Mouse (Mus musculus) heart, adult 9 months (tissue): Measurements from ENCODE around the gene Ceacam15.
A peak's percentile ranks its signal among the peaks of the same experiment; 100 is the strongest.

Source experiments
- DNase-seq, 2 experiments: peaks; one replicate each; pipeline ENCODE4 v3.0.0; 2022; ENCODE audit warnings: low spot score in 2 of 2

The Ceacam15 gene

DNA sequence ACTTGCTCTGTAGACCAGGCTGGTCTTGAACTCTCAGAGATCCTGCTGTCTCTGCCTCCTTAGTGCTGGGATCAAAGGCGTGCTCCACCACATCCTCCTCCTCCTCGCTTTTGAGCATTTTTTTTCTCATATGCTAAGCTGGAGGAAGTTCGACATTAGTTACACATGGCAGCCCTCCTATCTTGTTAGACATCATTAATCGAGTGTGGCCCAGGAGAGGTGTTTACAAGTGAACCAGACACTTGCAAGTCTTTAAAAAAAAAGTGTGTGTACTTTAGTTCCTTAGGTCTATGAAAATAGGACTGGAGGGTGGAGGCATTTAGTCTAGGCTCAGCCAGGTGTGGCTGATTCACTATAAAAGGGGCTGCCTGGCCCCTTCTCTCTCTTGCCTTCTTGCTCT is 44.5 kb downstream of the Ceacam15 start:
- no peak for DNase-seq

DNA sequence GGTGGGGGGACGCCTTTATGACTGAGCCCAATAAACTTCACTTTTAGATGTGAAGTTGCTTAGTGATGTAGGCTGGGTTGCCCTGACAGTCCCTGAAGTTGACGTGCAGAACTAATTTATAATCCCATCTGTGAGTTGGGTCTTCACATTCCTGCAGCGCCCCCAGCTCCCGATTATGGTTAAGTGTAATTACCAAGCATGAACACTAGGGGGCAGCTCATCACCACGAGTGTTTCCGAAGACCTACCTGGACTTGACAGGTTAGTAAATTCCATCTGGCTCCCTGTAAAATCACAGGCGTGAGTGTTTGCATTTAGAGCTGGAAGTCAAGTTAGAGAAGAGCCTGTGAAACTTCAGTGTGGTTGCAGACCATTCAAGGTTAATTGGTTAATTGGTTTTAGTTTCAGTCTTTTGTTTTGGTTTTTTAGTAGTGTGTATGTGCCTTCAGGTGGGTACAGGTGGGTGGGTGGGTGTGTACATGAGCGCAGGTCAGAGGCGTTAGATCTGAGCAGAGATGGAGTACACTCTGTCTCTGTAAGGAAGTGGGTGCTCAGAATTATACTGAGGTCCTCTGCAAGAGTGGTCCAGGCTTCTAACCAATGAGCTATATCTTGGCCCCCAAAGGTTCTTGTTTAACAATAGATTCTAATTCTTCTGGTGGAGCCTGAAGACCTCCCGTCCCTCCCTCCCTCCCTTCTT is 45.8 kb downstream of the Ceacam15 start:
- no peak for DNase-seq

DNA sequence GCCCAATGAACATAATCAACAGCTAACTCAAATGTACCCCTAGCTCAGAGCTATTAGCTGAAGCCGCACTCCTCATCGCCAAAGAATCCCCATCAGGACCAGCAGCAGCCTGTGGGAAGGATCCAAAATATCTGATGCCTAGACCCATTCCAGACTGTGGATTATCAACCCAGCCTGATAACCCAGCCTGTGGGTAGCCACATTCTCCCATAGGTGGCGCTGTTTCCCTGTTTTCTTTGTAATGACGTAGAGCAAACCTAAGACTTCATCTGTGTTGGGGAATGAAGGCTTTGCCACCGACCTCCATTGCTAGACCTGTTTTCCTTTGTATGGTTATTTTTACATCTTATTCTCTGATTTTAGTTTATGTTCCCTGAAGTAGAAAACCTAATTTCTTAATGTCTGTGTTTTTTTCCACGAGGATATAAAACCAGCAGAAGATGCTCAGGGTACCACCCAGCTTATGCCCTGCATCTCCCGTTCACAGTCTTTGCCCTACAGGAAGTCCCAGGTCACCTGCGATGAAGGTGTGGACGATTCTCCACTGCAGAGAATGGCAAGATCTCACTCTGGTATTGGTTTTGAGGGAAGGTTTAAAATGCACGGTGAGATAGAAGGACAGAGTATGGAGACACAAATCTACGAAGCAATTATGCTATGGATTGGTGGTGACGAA is 47.3 kb downstream of the Ceacam15 start:
- peak in 1 of 2 experiments; percentile 52 for DNase-seq

DNA sequence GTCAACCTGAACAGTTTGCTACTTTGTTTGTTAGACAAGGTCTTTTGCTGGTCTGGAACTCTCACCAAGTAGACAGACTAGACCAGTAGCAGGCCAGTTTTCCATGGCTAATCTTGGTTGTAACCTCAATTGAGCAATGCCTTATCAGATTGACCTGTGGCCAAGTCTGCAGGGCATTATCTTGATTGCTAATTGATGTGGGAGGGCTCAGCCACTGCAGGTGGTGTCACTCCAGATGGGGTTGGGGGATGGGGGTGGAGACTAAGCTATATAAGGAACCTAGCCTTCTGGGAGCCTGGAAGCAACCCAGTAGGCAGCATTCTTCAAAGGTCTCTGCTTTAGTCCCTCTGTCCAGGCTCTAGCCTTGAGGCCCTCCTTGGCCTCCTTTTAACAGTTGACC is 51.8 kb downstream of the Ceacam15 start:
- DNase-seq: no peak

DNA sequence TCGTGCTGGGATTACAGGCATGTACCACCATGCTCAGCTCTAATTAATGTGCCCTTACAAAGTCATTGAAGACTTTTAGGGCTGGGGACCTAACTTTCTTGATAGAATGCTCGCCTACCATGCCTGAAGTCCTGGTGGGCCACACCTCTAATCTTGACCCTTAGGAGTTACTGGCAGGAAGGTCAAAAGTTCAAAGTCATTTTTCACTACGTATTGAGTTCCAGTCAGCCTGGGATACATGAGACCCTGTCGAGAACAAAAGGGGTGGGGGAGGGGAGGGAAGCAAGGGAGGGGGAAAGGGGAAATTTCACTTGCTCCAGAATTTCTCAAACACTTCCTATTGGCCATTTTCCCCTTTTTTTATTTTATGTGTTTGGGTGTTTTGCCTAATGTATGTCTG is 52.4 kb downstream of the Ceacam15 start:
- DNase-seq: no peak
